Mouse (Mus musculus) MEL (cell line): ENCODE measurements around the gene Dusp10.

Experiments
- CTCF ChIP-seq, 3 experiments: IDR thresholded peaks in 2 of 3; conservative IDR thresholded peaks in 1 of 3; 2 replicates each; pipeline ENCODE4 v1.5.1; 2011 to 2012; ENCODE audit warnings: low read length in 3 of 3, low read depth in 2 of 3, mild to moderate bottlenecking in 2 of 3, improper control_type of control experiment in 1 of 3, inconsistent platforms in 1 of 3, mixed read lengths in 1 of 3, moderate library complexity in 1 of 3; ENCODE audit not compliant: control insufficient read depth in 1 of 3, insufficient read depth in 1 of 3, poor library complexity in 1 of 3, severe bottlenecking in 1 of 3
- MAFK ChIP-seq: IDR thresholded peaks from 2 replicates; pipeline ENCODE4 v1.6.1; 2011; ENCODE audit warnings: low read depth, mild to moderate bottlenecking, low read length, improper control_type of control experiment, borderline replicate concordance
- MYC ChIP-seq: IDR thresholded peaks from 2 replicates; pipeline ENCODE4 v1.6.1; 2011; ENCODE audit warnings: low read depth, mild to moderate bottlenecking, low read length, improper control_type of control experiment, moderate library complexity
- USF1 ChIP-seq: IDR thresholded peaks from 2 replicates; pipeline ENCODE4 v1.6.1; 2014; ENCODE audit warnings: low read depth, mild to moderate bottlenecking, inconsistent platforms, low read length, improper control_type of control experiment, moderate library complexity

- TF ChIP-seq MAFK, result no peak
- no peak for TF ChIP-seq MYC
- no peak for TF ChIP-seq USF1
- no peak for TF ChIP-seq CTCF (IDR thresholded peaks at IDR 0.05 in 2 of 3, conservative IDR thresholded peaks at IDR 0.05 in 1 of 3; ENCODE audit: control insufficient read depth in 1 of 3, insufficient read depth in 1 of 3, low read depth in 2 of 3, low read length in 3 of 3, poor library complexity in 1 of 3, severe bottlenecking in 1 of 3)
Observed at GRCm38 (mm10) chr1:184094914-184095313, 81.8 kb downstream of the Dusp10 start.
